Mouse (Mus musculus) midbrain, embryonic 12.5 days (tissue): ENCODE measurements around the gene Fxyd3. TPM values are rescaled to one million over a fixed set of nuclear protein-coding genes. Genes with fewer than 3 reads are reported as not detected.

Source experiments
- microRNA-seq: library from miRNA; unstranded; fragments of <30 nt; microRNA quantifications from one replicate; pipeline ENCODE4, GENCODE M21; 2017
- polyA plus RNA-seq: library from polyadenylated mRNA; unstranded; fragments of >200 nt; fragmentation: Nextera tagmentation; extraction: Ambion mirVana; gene quantifications from 2 replicates; pipeline ENCODE4 v1.2.1, GENCODE M21; 2016

The Fxyd3 gene
- polyA plus RNA-seq, 1 experiment from 2014 or later = 1.4 TPM

Small RNA genes within 50 kb of the gene (microRNA-seq; reads per million reads assigned to microRNA genes)
- gene Mir7050 = not detected

Other genes with a start within 250 kb of the Fxyd3 start
- gene Ffar3, start 220.5 kb downstream of the Fxyd3 start, polyA plus RNA-seq = not detected in 2 replicates
- gene Ffar1, start 215.1 kb downstream of the Fxyd3 start, polyA plus RNA-seq = not detected in 2 replicates
- gene Cd22, start 196.4 kb downstream of the Fxyd3 start, polyA plus RNA-seq = not detected in 2 replicates
- gene Mag, start 161.8 kb downstream of the Fxyd3 start, polyA plus RNA-seq = 0.39 and 0.51 TPM in 2 replicates
- not detected in 2 replicates for gene Hamp2, start 152.0 kb downstream of the Fxyd3 start, polyA plus RNA-seq
- not detected in 2 replicates for gene Hamp, start 132.7 kb downstream of the Fxyd3 start, polyA plus RNA-seq
- gene Usf2, start 119.9 kb downstream of the Fxyd3 start, polyA plus RNA-seq = 28.9 and 30.6 TPM in 2 replicates
- gene Lsr, start 103.2 kb downstream of the Fxyd3 start, polyA plus RNA-seq = 16.1 and 17.5 TPM in 2 replicates
- gene Fam187b, start 102.9 kb downstream of the Fxyd3 start, polyA plus RNA-seq = 0.26 and 0.57 TPM in 2 replicates
- gene Fxyd5, start 34.2 kb downstream of the Fxyd3 start, polyA plus RNA-seq = 8.7 and 13.2 TPM in 2 replicates
- 10.0 and 11.5 TPM in 2 replicates for gene Fxyd7, start 25.2 kb downstream of the Fxyd3 start, polyA plus RNA-seq
- gene Fxyd1, start 19.5 kb downstream of the Fxyd3 start, polyA plus RNA-seq = 8.9 and 10.3 TPM in 2 replicates
- gene Lgi4, start 17.4 kb downstream of the Fxyd3 start, polyA plus RNA-seq = 0.54 and 0.55 TPM in 2 replicates
- gene Hpn, start 38.6 kb upstream of the Fxyd3 start, polyA plus RNA-seq = 0.41 and 0.63 TPM in 2 replicates
- 1.7 and 1.8 TPM in 2 replicates for gene Scn1b, start 50.3 kb upstream of the Fxyd3 start, polyA plus RNA-seq
- gene Gramd1a, start 79.2 kb upstream of the Fxyd3 start, polyA plus RNA-seq = 186 and 194 TPM in 2 replicates
- not detected in 2 replicates for gene Scgb2b2, start 213.8 kb upstream of the Fxyd3 start, polyA plus RNA-seq
- not detected in 2 replicates for gene Scgb1b2, start 215.1 kb upstream of the Fxyd3 start, polyA plus RNA-seq